Mouse (Mus musculus): ENCODE results near the gene Olfml2a. TPM values are rescaled to one million over a fixed set of nuclear protein-coding genes. Genes with fewer than 3 reads are reported as not detected.

Olfml2a gene
- polyA plus RNA-seq, 1 experiment: 0.11 TPM

GRCm38 (mm10) chr2:38992004-38992403 is 60.2 kb downstream of the Olfml2a start:
- Histone ChIP-seq H3ac (ENCODE audit: control insufficient read depth, insufficient read length) (no peak overlapping the region), H3K79me2 (ENCODE audit: control insufficient read depth, insufficient read depth) (no peaks in the 10 kb centered on the region), H3K27me3 (ENCODE audit: control insufficient read depth, insufficient read depth, insufficient read length) (no peaks in the 10 kb centered on the region), H3K4me3 (no peak overlapping the region), H3K36me3 (ENCODE audit: control insufficient read depth, insufficient read depth) (no peaks in the 10 kb centered on the region), H3K4me2 (ENCODE audit: low read depth) (no peak overlapping the region)
- TF ChIP-seq SRF (IDR thresholded peaks at IDR 0.05; ENCODE audit: control insufficient read depth, insufficient read length, low read depth): no peak
- no peak for TF ChIP-seq TCF12 (IDR thresholded peaks at IDR 0.05; ENCODE audit: insufficient read depth, poor library complexity, severe bottlenecking)
- TF ChIP-seq CEBPB (IDR thresholded peaks at IDR 0.05; ENCODE audit: insufficient read depth, poor library complexity, severe bottlenecking): no peak
- TF ChIP-seq MAX (IDR thresholded peaks at IDR 0.05; ENCODE audit: low read depth): no peak
- TF ChIP-seq E2F4 (IDR thresholded peaks at IDR 0.05; ENCODE audit: insufficient read depth): no peak
- no peak for TF ChIP-seq REST (IDR thresholded peaks at IDR 0.05; ENCODE audit: insufficient read depth, insufficient read length)
- no peak for TF ChIP-seq MYOG (IDR thresholded peaks at IDR 0.05; ENCODE audit: control insufficient read depth in 1 of 3, insufficient read depth in 1 of 3, insufficient read length in 2 of 3, low read depth in 2 of 3)
- TF ChIP-seq POLR2AphosphoS2 (IDR thresholded peaks at IDR 0.05; ENCODE audit: insufficient read length, low read depth): no peak
- TF ChIP-seq USF1 (IDR thresholded peaks at IDR 0.05; ENCODE audit: low read depth): no peak
- TF ChIP-seq MYOD1 (IDR thresholded peaks at IDR 0.05; ENCODE audit: control insufficient read depth in 1 of 3, insufficient read length in 2 of 3, low read depth in 2 of 3): no peak
- TF ChIP-seq TCF3 (IDR thresholded peaks at IDR 0.05; ENCODE audit: insufficient read length, low read depth): no peak
- no peak for TF ChIP-seq POLR2A (IDR thresholded peaks at IDR 0.05; ENCODE audit: insufficient read length, low read depth)

GRCm38 (mm10) chr2:38992452-38992851 is 60.7 kb downstream of the Olfml2a start:
- Histone ChIP-seq H3K4me2 (ENCODE audit: low read depth) (no peak overlapping the region), H3K27me3 (ENCODE audit: control insufficient read depth, insufficient read depth, insufficient read length) (no peaks in the 10 kb centered on the region), H3K36me3 (ENCODE audit: control insufficient read depth, insufficient read depth) (no peaks in the 10 kb centered on the region), H3K4me3 (no peak overlapping the region), H3ac (ENCODE audit: control insufficient read depth, insufficient read length) (no peak overlapping the region), H3K79me2 (ENCODE audit: control insufficient read depth, insufficient read depth) (no peaks in the 10 kb centered on the region)
- no peak for TF ChIP-seq TCF3 (IDR thresholded peaks at IDR 0.05; ENCODE audit: insufficient read length, low read depth)
- peak in 1 of 3 experiments; percentile 9 for TF ChIP-seq MYOD1 (IDR thresholded peaks at IDR 0.05; ENCODE audit: control insufficient read depth in 1 of 3, insufficient read length in 2 of 3, low read depth in 2 of 3)

- peaks cover 28% of the 10 kb centered on the region for H3K36me3 ChIP-seq (ENCODE audit: control insufficient read depth, insufficient read depth)
- H3K79me2 ChIP-seq (ENCODE audit: control insufficient read depth, insufficient read depth): peaks cover 10% of the 10 kb centered on the region
- H3K4me3 ChIP-seq: peak within 1 kb of the TSS; percentile 20
- no peaks in the 10 kb centered on the region for H3K27me3 ChIP-seq (ENCODE audit: control insufficient read depth, insufficient read depth, insufficient read length)
- H3K4me2 ChIP-seq (ENCODE audit: low read depth): peak within 1 kb of the TSS; percentile 97
- no peak within 1 kb of the TSS for H3ac ChIP-seq (ENCODE audit: control insufficient read depth, insufficient read length)
- TF ChIP-seq POLR2A (IDR thresholded peaks at IDR 0.05; ENCODE audit: insufficient read length, low read depth): peak; percentile 47
- no peak for TF ChIP-seq TCF3 (IDR thresholded peaks at IDR 0.05; ENCODE audit: insufficient read length, low read depth)
- peak in 1 of 3 experiments; percentile 11 for TF ChIP-seq MYOG (IDR thresholded peaks at IDR 0.05; ENCODE audit: control insufficient read depth in 1 of 3, insufficient read depth in 1 of 3, insufficient read length in 2 of 3, low read depth in 2 of 3)
- TF ChIP-seq E2F4 (IDR thresholded peaks at IDR 0.05; ENCODE audit: insufficient read depth): no peak
- TF ChIP-seq POLR2AphosphoS2 (IDR thresholded peaks at IDR 0.05; ENCODE audit: insufficient read length, low read depth): no peak
- TF ChIP-seq REST (IDR thresholded peaks at IDR 0.05; ENCODE audit: insufficient read depth, insufficient read length): no peak
- peak; percentile 35 for TF ChIP-seq USF1 (IDR thresholded peaks at IDR 0.05; ENCODE audit: low read depth)
- peak; percentile 43 for TF ChIP-seq SRF (IDR thresholded peaks at IDR 0.05; ENCODE audit: control insufficient read depth, insufficient read length, low read depth)
- peak; percentile 64 for TF ChIP-seq MAX (IDR thresholded peaks at IDR 0.05; ENCODE audit: low read depth)
Observed at GRCm38 (mm10) chr2:38997386-38998374, 65.9 kb downstream of the Olfml2a start, which contains the start of gene Wdr38. Gene Wdr38, plus strand, starts transcription at chr2:38997476.

GRCm38 (mm10) chr2:38999381-38999780 is 67.6 kb downstream of the Olfml2a start:
- Histone ChIP-seq H3K27me3 (ENCODE audit: control insufficient read depth, insufficient read depth, insufficient read length) (no peaks in the 10 kb centered on the region), H3K4me2 (ENCODE audit: low read depth) (no peak overlapping the region), H3ac (ENCODE audit: control insufficient read depth, insufficient read length) (no peak overlapping the region), H3K36me3 (ENCODE audit: control insufficient read depth, insufficient read depth) (peaks cover 37% of the 10 kb centered on the region), H3K79me2 (ENCODE audit: control insufficient read depth, insufficient read depth) (peaks cover 27% of the 10 kb centered on the region), H3K4me3 (no peak overlapping the region)
- TF ChIP-seq POLR2AphosphoS2 (IDR thresholded peaks at IDR 0.05; ENCODE audit: insufficient read length, low read depth) (no peak), SRF (IDR thresholded peaks at IDR 0.05; ENCODE audit: control insufficient read depth, insufficient read length, low read depth) (no peak), REST (IDR thresholded peaks at IDR 0.05; ENCODE audit: insufficient read depth, insufficient read length) (no peak), POLR2A (IDR thresholded peaks at IDR 0.05; ENCODE audit: insufficient read length, low read depth) (no peak), MYOD1 (IDR thresholded peaks at IDR 0.05; ENCODE audit: control insufficient read depth in 1 of 3, insufficient read length in 2 of 3, low read depth in 2 of 3) (no peak), CEBPB (IDR thresholded peaks at IDR 0.05; ENCODE audit: insufficient read depth, poor library complexity, severe bottlenecking) (no peak), TCF3 (IDR thresholded peaks at IDR 0.05; ENCODE audit: insufficient read length, low read depth) (no peak), TCF12 (IDR thresholded peaks at IDR 0.05; ENCODE audit: insufficient read depth, poor library complexity, severe bottlenecking) (no peak), USF1 (IDR thresholded peaks at IDR 0.05; ENCODE audit: low read depth) (no peak), MAX (IDR thresholded peaks at IDR 0.05; ENCODE audit: low read depth) (no peak)
